Mouse (Mus musculus) hindbrain, embryonic 11.5 days (tissue): ENCODE results near the gene Gmpr2. TPM values are rescaled to one million over a fixed set of nuclear protein-coding genes. Genes with fewer than 3 reads are reported as not detected.
A peak's percentile ranks its signal among the peaks of the same experiment; 100 is the strongest.

ENCODE experiments used
- ATAC-seq: fragments of 200-750 bp; cut with Nextera tagmentation; 2 replicates; pipeline ENCODE4 v1.8.0; 2017; ENCODE audit warnings: mild to moderate bottlenecking, moderate TSS enrichment, moderate library complexity; ENCODE audit not compliant: low FRiP score
- DNase-seq: peaks from one replicate; pipeline ENCODE4 v3.0.0-alpha.2; 2015; ENCODE audit warnings: low spot score
- H3K27ac ChIP-seq: fragments of 300-500 bp; sonication (generic); 2 replicates; pipeline ENCODE4 v1.5.1; 2014; ENCODE audit warnings: mild to moderate bottlenecking, low read depth, low read length
- H3K27me3 ChIP-seq: fragments of 300-500 bp; sonication (generic); 2 replicates; pipeline ENCODE4 v1.6.1; 2014; ENCODE audit warnings: mild to moderate bottlenecking, low read length, moderate library complexity, mixed read lengths; ENCODE audit not compliant: control insufficient read depth, insufficient read depth
- H3K36me3 ChIP-seq: fragments of 300-500 bp; sonication (generic); 2 replicates; pipeline ENCODE4 v1.6.1; 2014; ENCODE audit warnings: mild to moderate bottlenecking, low read length, moderate library complexity, mixed read lengths; ENCODE audit not compliant: control insufficient read depth, insufficient read depth
- H3K4me1 ChIP-seq: fragments of 300-500 bp; sonication (generic); replicated peaks from 2 replicates; pipeline ENCODE4 v1.6.1; 2014; ENCODE audit warnings: low read length, mixed read lengths; ENCODE audit not compliant: control insufficient read depth, insufficient read depth
- H3K4me2 ChIP-seq: fragments of 300-500 bp; sonication (generic); replicated peaks from 2 replicates; pipeline ENCODE4 v1.6.1; 2014; ENCODE audit warnings: mild to moderate bottlenecking, low read depth, low read length
- H3K4me3 ChIP-seq: fragments of 300-500 bp; sonication (generic); 2 replicates; pipeline ENCODE4 v1.5.1; 2014; ENCODE audit warnings: low read depth, low read length
- H3K9ac ChIP-seq: fragments of 300-500 bp; sonication (generic); 2 replicates; pipeline ENCODE4 v1.6.1; 2014; ENCODE audit warnings: low read depth, low read length
- H3K9me3 ChIP-seq: fragments of 300-500 bp; sonication (generic); 2 replicates; pipeline ENCODE4 v1.6.1; 2016; ENCODE audit warnings: low read length; ENCODE audit not compliant: control insufficient read depth
- WGBS: fragments of 180-500 bp; shearing (Covaris S2); extraction: QIAGEN DNeasy Blood & Tissue Kit; methylation state at CpG from one replicate; pipeline ENCODE4 v1.1.7; 2014; 5-methylcytosine and 5-hydroxymethylcytosine counted together
- polyA plus RNA-seq: library from polyadenylated mRNA; unstranded; fragments of >200 nt; fragmentation: Nextera tagmentation; extraction: Ambion mirVana; gene quantifications from 2 replicates; pipeline ENCODE4 v1.2.1, GENCODE M21; 2014

Gene Gmpr2
- polyA plus RNA-seq, result 54.6 and 58.8 TPM in 2 replicates

- Histone ChIP-seq H3K4me3 (peak within 1 kb of the TSS; percentile 75), H3K9ac (peak within 1 kb of the TSS; percentile 71), H3K27me3 (no peaks in the 10 kb centered on the region), H3K4me2 (peak within 1 kb of the TSS; percentile 90), H3K36me3 (peaks cover 3% of the 10 kb centered on the region; the same call in 1 of the 2 replicates), H3K27ac (peak within 1 kb of the TSS; percentile 82), H3K4me1 (peaks cover 6% of the 10 kb centered on the region; the same call in 1 of the 2 replicates), H3K9me3 (no peaks in the 10 kb centered on the region)
- WGBS, result under 1% methylated on average over 38 of the region's 38 CpGs
- DNase-seq (peak; percentile 87), ATAC-seq (peak; percentile 98)
Observed at GRCm38 (mm10) chr14:55671833-55672740, at the start of gene Gmpr2, which contains the start of gene Nedd8. TSS of gene Gmpr2 (plus strand) at chr14:55671941. TSS of gene Nedd8 (minus strand) at chr14:55672124.

- no peaks in the 10 kb centered on the region for H3K9me3 ChIP-seq
Observed at GRCm38 (mm10) chr14:55628077-55628827, 43.5 kb upstream of the Gmpr2 start.

GRCm38 (mm10) chr14:55629312-55629711 is 42.4 kb upstream of the Gmpr2 start:
- WGBS, result 68% methylated on average over 5 of the region's 5 CpGs
- Histone ChIP-seq H3K27ac (no peak overlapping the region), H3K4me3 (no peak overlapping the region), H3K36me3 (peaks cover 15% of the 10 kb centered on the region), H3K9ac (no peak overlapping the region), H3K4me1 (no peaks in the 10 kb centered on the region), H3K9me3 (no peaks in the 10 kb centered on the region), H3K4me2 (no peak overlapping the region), H3K27me3 (no peaks in the 10 kb centered on the region)
- DNase-seq, result peak; percentile 44
- no peak for ATAC-seq

More at GRCm38 (mm10) chr14:55628077-55628827, 43.5 kb upstream of the Gmpr2 start:
- ATAC-seq (no peak), DNase-seq (no peak)
- Histone ChIP-seq H3K27ac (no peak overlapping the region), H3K4me3 (no peak overlapping the region), H3K4me2 (no peak overlapping the region), H3K36me3 (peaks cover 15% of the 10 kb centered on the region), H3K27me3 (no peaks in the 10 kb centered on the region), H3K9ac (no peak overlapping the region), H3K4me1 (no peaks in the 10 kb centered on the region)
- 92% methylated on average over 27 of the region's 27 CpGs for WGBS

GRCm38 (mm10) chr14:55634874-55635522 is 36.7 kb upstream of the Gmpr2 start:
- whole genome bisulfite sequencing, result 4% methylated on average over 23 of the region's 23 CpGs
- DNase-seq, result no peak

GRCm38 (mm10) chr14:55635523-55636007 is 36.2 kb upstream of the Gmpr2 start, which contains the start of gene Ipo4:
TSS of gene Ipo4 (minus strand) at chr14:55635957.
- no peaks in the 10 kb centered on the region for H3K27me3 ChIP-seq
- H3K9me3 ChIP-seq, result no peaks in the 10 kb centered on the region
- 2% methylated on average over 33 of the region's 33 CpGs for WGBS
- peak within 1 kb of the TSS; percentile 69 for H3K27ac ChIP-seq
- DNase-seq, result peak; percentile 95
- ATAC-seq, result peak; percentile 88
- H3K4me3 ChIP-seq, result peak within 1 kb of the TSS; percentile 67
- H3K36me3 ChIP-seq, result peaks cover 9% of the 10 kb centered on the region
- H3K9ac ChIP-seq, result peak within 1 kb of the TSS; percentile 80
- H3K4me2 ChIP-seq, result peak within 1 kb of the TSS; percentile 90
- peaks cover 3% of the 10 kb centered on the region; the same call in 1 of the 2 replicates for H3K4me1 ChIP-seq

More at GRCm38 (mm10) chr14:55634874-55635522, 36.7 kb upstream of the Gmpr2 start:
- H3K4me3 ChIP-seq, result peak overlapping the region; percentile 67
- H3K4me2 ChIP-seq, result peak overlapping the region; percentile 90
- H3K36me3 ChIP-seq, result peaks cover 13% of the 10 kb centered on the region
- ATAC-seq, result peak; percentile 77
- H3K27me3 ChIP-seq, result no peaks in the 10 kb centered on the region
- peak overlapping the region; percentile 80 for H3K9ac ChIP-seq
- H3K9me3 ChIP-seq, result no peaks in the 10 kb centered on the region
- peak overlapping the region; percentile 69 for H3K27ac ChIP-seq
- H3K4me1 ChIP-seq, result peaks cover 3% of the 10 kb centered on the region; the same call in 1 of the 2 replicates

GRCm38 (mm10) chr14:55637795-55638194 is 33.9 kb upstream of the Gmpr2 start, which contains the start of gene Gm49378:
TSS of gene Gm49378 (minus strand) at chr14:55637895.
- Histone ChIP-seq H3K27me3 (no peaks in the 10 kb centered on the region), H3K27ac (no peak within 1 kb of the TSS), H3K4me3 (no peak within 1 kb of the TSS), H3K4me1 (peaks cover 3% of the 10 kb centered on the region), H3K9ac (no peak within 1 kb of the TSS), H3K4me2 (no peak within 1 kb of the TSS), H3K36me3 (peaks cover 5% of the 10 kb centered on the region), H3K9me3 (no peaks in the 10 kb centered on the region)
- WGBS, result 97% methylated on average over 9 of the region's 9 CpGs
- ATAC-seq (no peak), DNase-seq (no peak)

GRCm38 (mm10) chr14:55640816-55641215 is 30.9 kb upstream of the Gmpr2 start:
- no peak overlapping the region for H3K27ac ChIP-seq
- DNase-seq (no peak), ATAC-seq (no peak)
- H3K4me2 ChIP-seq, result no peak overlapping the region
- H3K9me3 ChIP-seq, result no peaks in the 10 kb centered on the region
- H3K4me3 ChIP-seq, result no peak overlapping the region
- no peak overlapping the region for H3K9ac ChIP-seq
- peaks cover 3% of the 10 kb centered on the region; the same call in 1 of the 2 replicates for H3K36me3 ChIP-seq
- peaks cover 3% of the 10 kb centered on the region; the same call in 1 of the 2 replicates for H3K4me1 ChIP-seq
- WGBS, result 97% methylated on average over 14 of the region's 14 CpGs
- H3K27me3 ChIP-seq, result no peaks in the 10 kb centered on the region

- no peak overlapping the region for H3K27ac ChIP-seq
- H3K4me2 ChIP-seq, result no peak overlapping the region
- 96% methylated on average over 13 of the region's 13 CpGs for WGBS
- peaks cover 5% of the 10 kb centered on the region; the same call in 1 of the 2 replicates for H3K36me3 ChIP-seq
- ATAC-seq (no peak), DNase-seq (no peak)
- H3K4me1 ChIP-seq, result peaks cover 3% of the 10 kb centered on the region; the same call in 1 of the 2 replicates
- no peaks in the 10 kb centered on the region for H3K27me3 ChIP-seq
- H3K9ac ChIP-seq, result no peak overlapping the region
- no peaks in the 10 kb centered on the region for H3K9me3 ChIP-seq
- no peak overlapping the region for H3K4me3 ChIP-seq
Observed at GRCm38 (mm10) chr14:55641291-55641690, 30.4 kb upstream of the Gmpr2 start.
